ENCODE assay signal across 8 mouse cellular contexts in the genomic region with DNA sequence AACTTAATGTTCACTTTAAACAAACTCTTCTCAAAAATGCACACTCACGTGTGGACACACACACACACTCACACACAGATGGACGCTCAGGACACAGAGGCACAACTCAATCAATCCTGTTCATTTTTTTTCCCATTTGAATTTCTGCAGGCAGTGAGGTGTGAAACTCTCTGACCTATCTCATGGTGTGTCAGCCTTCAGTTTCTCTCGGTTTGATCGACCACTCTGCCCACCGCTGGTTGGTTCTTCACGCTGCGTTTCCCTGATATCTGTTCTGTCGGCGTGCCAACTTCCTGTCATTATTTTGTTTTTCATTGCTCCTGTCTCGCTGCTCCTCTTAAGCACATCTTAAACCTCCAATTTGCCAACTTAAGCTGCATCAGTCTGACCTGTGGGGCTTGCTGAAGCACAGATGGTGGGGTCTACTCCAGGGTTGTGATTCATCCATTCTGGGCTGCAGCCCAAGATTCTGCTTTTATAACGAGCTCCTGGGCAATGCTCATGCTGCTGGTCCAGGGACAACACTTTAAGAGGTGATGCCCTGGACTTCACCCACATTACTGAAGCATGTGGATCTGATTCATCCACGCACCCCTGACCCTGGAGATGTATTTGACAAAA.
DNase-seq lines count a peak whose midpoint lies in the region.

No protein-coding gene starts in this region.

- peak; percentile 39 to 72 for DNase-seq in adrenal gland, adult (ENCODE audit: inconsistent age in 2 of 2, low spot score in 1 of 2)
- no peak for DNase-seq in adrenal gland, adult 18-20 months (ENCODE audit: low spot score in 2 of 2)
- peak; percentile 42 to 50 for DNase-seq in left cerebral cortex, adult 18-20 months (ENCODE audit: low spot score in 2 of 2)
- DNase-seq in left cerebral cortex, postnatal 10 days (ENCODE audit: extremely low spot score in 1 of 2, low spot score in 2 of 2): no peak
- DNase-seq in cerebellum, adult 11-12 months: peak; percentile 58
- DNase-seq in gastrocnemius, postnatal 25 days: peak; percentile 13
- DNase-seq in thymus, postnatal 4 days: no peak
- no peak for DNase-seq in spleen, adult 12 weeks (ENCODE audit: low spot score)

- intact Hi-C loops in left cerebral cortex, postnatal 10 days (cut with DNase I): no loop called here

Comparison
In these comparisons a context has a peak if more than half of its experiments do, and no peak if none do; other contexts are left out.
1. DNase-seq: peak in adrenal gland, adult (2 of 2), left cerebral cortex, adult 18-20 months (2 of 2), cerebellum, adult 11-12 months (single experiment) and gastrocnemius, postnatal 25 days (single experiment); none in adrenal gland, adult 18-20 months (0 of 2), left cerebral cortex, postnatal 10 days (0 of 2), thymus, postnatal 4 days (single experiment) and spleen, adult 12 weeks (single experiment).